Mouse (Mus musculus) urinary bladder, postnatal 36 days (tissue): ENCODE results near the gene Pcmtd2.
A peak's percentile ranks its signal among the peaks of the same experiment; 100 is the strongest.
"Not testable (repeated sequence)": the region's sequence is repeated elsewhere in the genome, so short reads cannot be mapped to it uniquely, and the experiment has no call there.

ENCODE experiments used
- DNase-seq, 2 experiments: peaks; one replicate each; pipeline ENCODE4 v3.0.0; 2022; ENCODE audit warnings: low spot score in 2 of 2, mixed read lengths in 1 of 2

Gene Pcmtd2

GRCm38 (mm10) chr2:181837372-181838292, at the start of gene Pcmtd2:
Pcmtd2 (plus strand) TSS chr2:181837854.
- DNase-seq: peak; percentile 87 to 91

GRCm38 (mm10) chr2:181789396-181789795, 48.3 kb upstream of the Pcmtd2 start:
- DNase-seq: no peak

GRCm38 (mm10) chr2:181793186-181793585, 44.5 kb upstream of the Pcmtd2 start:
- not testable (repeated sequence) for DNase-seq

- no peak for DNase-seq
Observed at GRCm38 (mm10) chr2:181795641-181796130, 42.0 kb upstream of the Pcmtd2 start.

GRCm38 (mm10) chr2:181797672-181798071, 40.0 kb upstream of the Pcmtd2 start:
- DNase-seq: no peak

- DNase-seq: no peak
Observed at GRCm38 (mm10) chr2:181829032-181829650, 8.5 kb upstream of the Pcmtd2 start.

GRCm38 (mm10) chr2:181832745-181833144, 4.9 kb upstream of the Pcmtd2 start:
- DNase-seq: no peak

- no peak for DNase-seq
Observed at GRCm38 (mm10) chr2:181838293-181838680, 633 bp downstream of the Pcmtd2 start.

GRCm38 (mm10) chr2:181845709-181846394, 8.2 kb downstream of the Pcmtd2 start:
- no peak for DNase-seq

GRCm38 (mm10) chr2:181863791-181864535, 26.3 kb downstream of the Pcmtd2 start, which contains the start of gene Polr3k:
Polr3k (plus strand) TSS chr2:181864337.
- DNase-seq: peak; percentile 81 to 94

GRCm38 (mm10) chr2:181864536-181864860, 26.8 kb downstream of the Pcmtd2 start:
- DNase-seq: no peak

- peak; percentile 47 to 66 for DNase-seq
Observed at GRCm38 (mm10) chr2:181866931-181867330, 29.3 kb downstream of the Pcmtd2 start.

- DNase-seq: no peak
Observed at GRCm38 (mm10) chr2:181871039-181871438, 33.4 kb downstream of the Pcmtd2 start.

- DNase-seq: no peak
Observed at GRCm38 (mm10) chr2:181878903-181879302, 41.2 kb downstream of the Pcmtd2 start.

- no peak for DNase-seq
Observed at GRCm38 (mm10) chr2:181883022-181883749, 45.5 kb downstream of the Pcmtd2 start.
